Mouse (Mus musculus): ENCODE measurements around the gene Prg3. TPM values are rescaled to one million over a fixed set of nuclear protein-coding genes. Genes with fewer than 3 reads are reported as not detected.

Gene Prg3
- total and polyA plus RNA-seq, 3 experiments: not detected

DNA sequence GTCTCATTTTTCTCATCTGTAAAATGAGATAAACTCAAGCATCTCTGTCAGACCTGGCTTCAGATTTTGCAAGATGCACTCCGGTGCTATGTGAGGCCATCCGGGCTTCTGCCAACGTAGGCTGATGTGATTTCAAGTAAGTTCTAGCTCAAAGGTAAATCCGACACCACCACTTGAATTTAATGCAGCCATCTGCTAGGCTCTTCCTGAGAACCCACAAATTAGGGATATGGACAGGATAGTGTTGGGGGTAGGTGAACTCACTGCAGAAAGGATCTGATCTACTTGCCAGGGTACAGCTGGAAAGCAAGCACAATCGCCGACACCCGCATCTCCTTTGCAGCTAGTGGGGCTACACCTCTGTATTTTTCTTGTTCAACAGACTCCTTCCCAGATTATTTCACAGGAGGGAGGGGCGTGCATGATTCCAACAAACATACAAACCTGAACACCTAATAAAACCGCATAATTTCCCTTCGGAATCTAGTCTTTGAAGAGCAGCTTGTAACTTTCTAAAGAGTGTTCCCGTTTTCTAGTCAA lies 48.6 kb downstream of the Prg3 start:
- dilution Hi-C loops (cut with MboI; ENCODE audit: extremely low pct_ligation_motif_present, extremely low pct_unique_long_range_greater_than_20kb, low sequenced_read_pairs) (no loop called here), in situ Hi-C loops (cut with MboI; ENCODE audit: low pct_ligation_motif_present, low pct_unique_long_range_greater_than_20kb, low sequenced_read_pairs) (no loop called here)
- Histone ChIP-seq H3K4me1 (ENCODE audit: control insufficient read depth in 1 of 2, insufficient read depth in 2 of 2) (peaks cover 12 to 61% of the 10 kb centered on the region in 2 experiments), H3K9ac (ENCODE audit: insufficient read depth, low read depth) (peak overlapping the region; percentile 81), H3K9me3 (replicated peaks; ENCODE audit: low read length) (no peaks in the 10 kb centered on the region), H3K36me3 (replicated peaks in 1 of 2; ENCODE audit: control insufficient read depth in 1 of 2, insufficient read depth in 1 of 2, low read length in 1 of 2) (peaks cover 24 to 34% of the 10 kb centered on the region in 2 experiments), H3K27me3 (replicated peaks) (no peaks in the 10 kb centered on the region), H3K79me2 (replicated peaks; ENCODE audit: control insufficient read depth, extremely low read depth, insufficient read depth, poor library complexity, severe bottlenecking) (peaks cover 32% of the 10 kb centered on the region), H3K27ac (ENCODE audit: insufficient read depth, low read depth) (no peak overlapping the region), H3K4me3 (replicated peaks in 1 of 3; ENCODE audit: low read depth in 2 of 3, low read length in 2 of 3, poor library complexity in 1 of 3) (peak overlapping the region; percentile 77 to 93 (median 89)), H3K4me2 (ENCODE audit: insufficient read depth, low read depth, poor library complexity, severe bottlenecking) (peak overlapping the region; percentile 90)
- TF ChIP-seq SMC3 (IDR thresholded peaks at IDR 0.05; ENCODE audit: low read depth, low read length) (no peak), IRF4 (IDR thresholded peaks at IDR 0.05; ENCODE audit: low read depth, low read length) (no peak), ZNF384 (IDR thresholded peaks at IDR 0.05; ENCODE audit: low read depth, low read length) (no peak), E2F4 (IDR thresholded peaks at IDR 0.05; ENCODE audit: insufficient replicate concordance, low read depth, low read length) (no peak), MEF2A (IDR thresholded peaks at IDR 0.05; ENCODE audit: borderline replicate concordance, low read depth, low read length) (no peak), JUND (conservative IDR thresholded peaks at IDR 0.05; ENCODE audit: low read depth, low read length) (no peak), ETS1 (conservative IDR thresholded peaks at IDR 0.05; ENCODE audit: low read depth, low read length) (no peak), TBP (conservative IDR thresholded peaks at IDR 0.05; ENCODE audit: low read depth, low read length) (no peak), ELF1 (IDR thresholded peaks at IDR 0.05; ENCODE audit: low read depth, low read length) (no peak), NRF1 (IDR thresholded peaks at IDR 0.05; ENCODE audit: low read depth, low read length) (no peak), ZMIZ1 (IDR thresholded peaks at IDR 0.05; ENCODE audit: low read depth, low read length) (no peak), SIN3A (IDR thresholded peaks at IDR 0.05; ENCODE audit: low read length) (no peak), CHD2 (IDR thresholded peaks at IDR 0.05; ENCODE audit: low read length) (no peak), TCF12 (IDR thresholded peaks at IDR 0.05; ENCODE audit: low read depth, low read length) (no peak), KAT2A (IDR thresholded peaks at IDR 0.05; ENCODE audit: insufficient replicate concordance, low read length) (no peak), CHD1 (IDR thresholded peaks at IDR 0.05; ENCODE audit: low read depth, low read length) (no peak), JUN (IDR thresholded peaks at IDR 0.05; ENCODE audit: insufficient read depth, low read depth, low read length) (no peak)
- no peak for DNase-seq (ENCODE audit: extremely low read depth)

DNA sequence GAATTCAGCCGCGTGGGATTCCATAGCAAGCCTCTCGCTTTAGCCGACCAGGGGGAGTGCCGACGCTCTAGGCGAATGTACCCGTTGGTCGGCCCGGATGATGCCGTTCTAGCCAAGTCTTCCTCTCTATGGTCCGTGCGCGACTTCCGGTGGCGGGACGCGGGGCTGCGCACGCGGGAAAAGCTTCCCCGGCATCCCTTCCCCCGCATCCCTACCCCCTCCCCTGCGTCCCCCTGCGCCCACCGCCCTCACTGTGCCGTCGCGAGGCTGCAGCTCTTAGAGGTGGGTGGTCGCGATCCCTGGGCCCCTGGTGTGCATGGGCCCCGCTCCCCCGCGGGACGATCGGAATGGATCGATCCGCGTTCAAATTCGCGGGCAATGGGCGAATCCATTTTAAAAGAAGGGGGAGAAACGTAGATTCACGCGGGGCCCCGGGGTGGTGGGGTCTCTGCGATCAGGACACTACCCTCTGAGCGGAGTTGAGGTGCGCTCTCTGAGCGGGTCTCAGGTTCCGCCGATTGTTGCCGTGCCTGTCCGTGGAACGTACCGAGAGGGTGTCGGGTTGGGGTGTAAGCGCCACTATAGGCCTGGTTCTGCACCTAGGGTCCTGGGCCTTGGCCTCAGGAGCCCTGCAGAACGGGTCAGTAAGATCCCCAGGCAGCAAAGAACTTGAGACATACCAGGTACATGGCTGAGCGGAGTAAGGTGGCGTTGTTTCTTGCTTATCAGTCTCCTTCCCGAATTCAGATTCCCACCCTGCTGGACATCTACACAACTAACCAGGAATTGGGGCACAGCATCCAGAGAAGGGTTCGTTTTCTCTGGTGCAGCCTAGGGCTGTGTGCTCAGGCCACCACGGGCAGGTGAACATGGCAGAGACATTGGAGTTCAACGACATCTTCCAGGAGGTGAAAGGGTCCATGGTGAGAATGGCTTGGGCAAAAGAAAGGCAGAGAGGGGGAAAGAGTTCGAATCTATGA lies 49.3 kb downstream of the Prg3 start, which contains the start of the genes Ssrp1 and P2rx3:
Gene Ssrp1, plus strand, starts transcription at position 188 of the 980 bp plus-strand sequence.
Gene P2rx3, minus strand, starts transcription at position 416 of the 980 bp plus-strand sequence.
- Histone ChIP-seq H3K9me3 (replicated peaks; ENCODE audit: low read length) (no peaks in the 10 kb centered on the region), H3K27me3 (replicated peaks) (no peaks in the 10 kb centered on the region), H3K9ac (ENCODE audit: insufficient read depth, low read depth) (peak within 1 kb of the TSS; percentile 81), H3K36me3 (replicated peaks in 1 of 2; ENCODE audit: control insufficient read depth in 1 of 2, insufficient read depth in 1 of 2, low read length in 1 of 2) (peaks cover 29 to 37% of the 10 kb centered on the region in 2 experiments), H3K27ac (ENCODE audit: insufficient read depth, low read depth) (peak within 1 kb of the TSS; percentile 24), H3K4me3 (replicated peaks in 1 of 3; ENCODE audit: low read depth in 2 of 3, low read length in 2 of 3, poor library complexity in 1 of 3) (peak within 1 kb of the TSS; percentile 77 to 93 (median 89)), H3K4me2 (ENCODE audit: insufficient read depth, low read depth, poor library complexity, severe bottlenecking) (peak within 1 kb of the TSS; percentile 90), H3K4me1 (ENCODE audit: control insufficient read depth in 1 of 2, insufficient read depth in 2 of 2) (peaks cover 12 to 63% of the 10 kb centered on the region in 2 experiments), H3K79me2 (replicated peaks; ENCODE audit: control insufficient read depth, extremely low read depth, insufficient read depth, poor library complexity, severe bottlenecking) (peaks cover 32% of the 10 kb centered on the region)
- in situ Hi-C loops (cut with MboI; ENCODE audit: low pct_ligation_motif_present, low pct_unique_long_range_greater_than_20kb, low sequenced_read_pairs) (no loop called here), dilution Hi-C loops (cut with MboI; ENCODE audit: extremely low pct_ligation_motif_present, extremely low pct_unique_long_range_greater_than_20kb, low sequenced_read_pairs) (no loop called here)
- peak; percentile 92 for DNase-seq (ENCODE audit: extremely low read depth)
- TF ChIP-seq CTCF (conservative IDR thresholded peaks at IDR 0.05 in 1 of 2, IDR thresholded peaks at IDR 0.05 in 1 of 2; ENCODE audit: low read depth in 2 of 2, low read length in 2 of 2) (no peak), E2F4 (IDR thresholded peaks at IDR 0.05; ENCODE audit: insufficient replicate concordance, low read depth, low read length) (peak; percentile 92; the same call in 1 of the 2 replicates), KAT2A (IDR thresholded peaks at IDR 0.05; ENCODE audit: insufficient replicate concordance, low read length) (peak; percentile 93), POLR2A (IDR thresholded peaks at IDR 0.05; ENCODE audit: low read depth, low read length) (peak; percentile 87), POLR2AphosphoS2 (IDR thresholded peaks at IDR 0.05; ENCODE audit: low read depth, low read length) (peak; percentile 60; the same call in 1 of the 2 replicates), ZC3H11A (IDR thresholded peaks at IDR 0.05; ENCODE audit: low read depth, low read length) (no peak), TCF12 (IDR thresholded peaks at IDR 0.05; ENCODE audit: low read depth, low read length) (peak; percentile 94), ETS1 (conservative IDR thresholded peaks at IDR 0.05; ENCODE audit: low read depth, low read length) (peak; percentile 38; the same call in 1 of the 2 replicates), MEF2A (IDR thresholded peaks at IDR 0.05; ENCODE audit: borderline replicate concordance, low read depth, low read length) (peak; percentile 66; the same call in 1 of the 2 replicates), PAX5 (IDR thresholded peaks at IDR 0.05; ENCODE audit: low read length) (no peak), NELFE (IDR thresholded peaks at IDR 0.05; ENCODE audit: low read depth, low read length) (peak; percentile 93), IRF4 (IDR thresholded peaks at IDR 0.05; ENCODE audit: low read depth, low read length) (peak; percentile 70), JUN (IDR thresholded peaks at IDR 0.05; ENCODE audit: insufficient read depth, low read depth, low read length) (no peak), CHD1 (IDR thresholded peaks at IDR 0.05; ENCODE audit: low read depth, low read length) (peak; percentile 74), ELF1 (IDR thresholded peaks at IDR 0.05; ENCODE audit: low read depth, low read length) (peak; percentile 85), MYC (IDR thresholded peaks at IDR 0.05; ENCODE audit: low read depth, low read length) (peak; percentile 93), ZMIZ1 (IDR thresholded peaks at IDR 0.05; ENCODE audit: low read depth, low read length) (peak; percentile 73; the same call in 1 of the 2 replicates), MAX (IDR thresholded peaks at IDR 0.05; ENCODE audit: low read length) (peak; percentile 90), TBP (conservative IDR thresholded peaks at IDR 0.05; ENCODE audit: low read depth, low read length) (peak; percentile 93), SIN3A (IDR thresholded peaks at IDR 0.05; ENCODE audit: low read length) (peak; percentile 87), UBTF (IDR thresholded peaks at IDR 0.05; ENCODE audit: low read depth, low read length) (peak; percentile 76; the same call in 1 of the 2 replicates)

All from CH12.LX (cell line).